Mouse (Mus musculus) right cerebral cortex, postnatal 25 days (tissue): ENCODE data around the gene Gm48552.

ENCODE experiments used
- DNase-seq: peaks from one replicate; pipeline ENCODE4 v3.0.0; 2022

Gm48552 gene

GRCm38 (mm10) chr10:81433541-81434289 lies 44.9 kb downstream of the Gm48552 start:
- peak; percentile 7 for DNase-seq

GRCm38 (mm10) chr10:81434361-81435263 lies 45.8 kb downstream of the Gm48552 start:
- peak; percentile 3 for DNase-seq

GRCm38 (mm10) chr10:81435436-81435835 lies 46.6 kb downstream of the Gm48552 start:
- peak; percentile 58 for DNase-seq
